ENCODE assay signal across 9 mouse cellular contexts in genomic region chr15:77343527-77344091, GRCm38 (mm10). TPM values are rescaled to one million over a fixed set of nuclear protein-coding genes. Genes with fewer than 3 reads are reported as not detected.
DNase-seq lines count a peak whose midpoint lies in the region; ATAC-seq and TF ChIP-seq lines count a peak whose summit lies in the region.
"Had no signal": no experiment of that assay in that cellular context is flagged by ENCODE, and none has a peak within 500 bp of the region (broad histone marks: within the 10 kb centered on the region; RNA-seq: fewer than 3 reads in every experiment).

No protein-coding gene starts in this region.

- H3K9ac ChIP-seq in forebrain, postnatal 0 days = peak overlapping the region; percentile 52

- DNase-seq in ZHBTc4 (ENCODE audit: low read depth, low spot score) = peak; percentile 87
- peak; percentile 67 to 77 for DNase-seq in cerebellum, adult 2 months
- DNase-seq in forebrain, postnatal 0 days = peak; percentile 76
- peak; percentile 63 to 65 for DNase-seq in layer of hippocampus, postnatal 14 days (ENCODE audit: low spot score in 2 of 2)
- DNase-seq in lung, postnatal 36 days = peak; percentile 88
- peak; percentile 54 to 70 for DNase-seq in right cerebral cortex, adult 2 months (ENCODE audit: low spot score in 2 of 2)

- no peaks in the 10 kb centered on the region for H3K27me3 ChIP-seq in cerebellum, adult 2 months (ENCODE audit: control insufficient read depth, insufficient read depth, low read length)
- H3K27me3 ChIP-seq in forebrain, postnatal 0 days (ENCODE audit: insufficient read depth, low read length) = no peaks in the 10 kb centered on the region

- H3K4me3 ChIP-seq in cerebellum, adult 2 months (replicated peaks; ENCODE audit: insufficient read depth, low read depth, low read length) = peak overlapping the region; percentile 57
- peak overlapping the region; percentile 12; the same call in 1 of the 2 replicates for H3K4me3 ChIP-seq in forebrain, postnatal 0 days (ENCODE audit: low read depth, low read length)

- TF ChIP-seq POLR2A in cerebellum, adult 2 months (IDR thresholded peaks at IDR 0.05; ENCODE audit: borderline replicate concordance, insufficient read depth, low read length) = no peak

- peak; percentile 85 for ATAC-seq in forebrain, postnatal 0 days
- ATAC-seq in hematopoietic stem cell, adult 5-6 weeks (replicated peaks in 1 of 2; ENCODE audit: insufficient read depth in 1 of 2, low FRiP score in 2 of 2, low TSS enrichment in 1 of 2, low read depth in 1 of 2, poor library complexity in 2 of 2, severe bottlenecking in 2 of 2) = peak; percentile 86 to 91
- ATAC-seq in inflammation-experienced regulatory T-cells, adult 6 months = no peak

- no peaks in the 10 kb centered on the region for H3K9me3 ChIP-seq in forebrain, postnatal 0 days (ENCODE audit: low read length)

- peak overlapping the region; percentile 44 for H3K4me2 ChIP-seq in forebrain, postnatal 0 days (ENCODE audit: low read depth)

- 14% methylated on average over 13 of the region's 13 CpGs for WGBS in cerebellum, adult 2 months
- WGBS in forebrain, postnatal 0 days = 15% methylated on average over 13 of the region's 13 CpGs

- H3K27ac ChIP-seq in cerebellum, adult 2 months (ENCODE audit: insufficient read depth, low read length) = no peak overlapping the region
- H3K27ac ChIP-seq in forebrain, postnatal 0 days (ENCODE audit: low read depth, low read length) = peak overlapping the region; percentile 45; the same call in 1 of the 2 replicates
- H3K27ac ChIP-seq: macrophage had no signal

- peaks cover 11% of the 10 kb centered on the region for H3K4me1 ChIP-seq in cerebellum, adult 2 months (ENCODE audit: control insufficient read depth, insufficient read depth, low read length)
- H3K4me1 ChIP-seq in forebrain, postnatal 0 days (ENCODE audit: insufficient read depth) = peaks cover 6% of the 10 kb centered on the region; the same call in 1 of the 2 replicates

- peak; percentile 71 for TF ChIP-seq CTCF in cerebellum, adult 2 months (IDR thresholded peaks at IDR 0.05; ENCODE audit: borderline replicate concordance, insufficient read depth, low read depth, low read length)
- peak; percentile 78 for TF ChIP-seq CTCF in forebrain, postnatal 0 days (IDR thresholded peaks at IDR 0.05; ENCODE audit: low read depth)

- H3K36me3 ChIP-seq in forebrain, postnatal 0 days (ENCODE audit: insufficient read depth) = no peaks in the 10 kb centered on the region

RNA-seq across cellular contexts. Expression of gene Rbfox2, which starts 36.8 kb away (rescaled TPM):
- polyA plus RNA-seq in cerebellum, adult 2 months (2012; rRNA removed) = 177 and 188 TPM in 2 replicates
- 391 and 470 TPM in 2 replicates for total RNA-seq in forebrain, postnatal 0 days (2014; rRNA removed)
- 105 and 135 TPM in 2 replicates for polyA plus RNA-seq in forebrain, postnatal 0 days (2015; fragmentation: Nextera tagmentation; extraction: Ambion mirVana)
- total RNA-seq in hematopoietic stem cell, adult 5-6 weeks (2017) = 8.4 and 11.9 TPM in 2 replicates
- total RNA-seq in layer of hippocampus, postnatal 14 days (2021) = 100 to 1,000 TPM; 228 to 234 TPM
- polyA plus RNA-seq in inflammation-experienced regulatory T-cells, adult 6 months (2017; shearing (Covaris generic)) = not detected

RNA-seq across cellular contexts. Expression of gene Apol7a, which starts 55.3 kb away (rescaled TPM):
- polyA plus RNA-seq in cerebellum, adult 2 months (2012; rRNA removed) = 0.06 and 0.07 TPM in 2 replicates
- not detected in 2 replicates for total RNA-seq in forebrain, postnatal 0 days (2014; rRNA removed)
- polyA plus RNA-seq in forebrain, postnatal 0 days (2015; fragmentation: Nextera tagmentation; extraction: Ambion mirVana) = not detected in 2 replicates
- total RNA-seq in hematopoietic stem cell, adult 5-6 weeks (2017) = not detected in 2 replicates
- not detected for total RNA-seq in layer of hippocampus, postnatal 14 days (2021)
- not detected for polyA plus RNA-seq in inflammation-experienced regulatory T-cells, adult 6 months (2017; shearing (Covaris generic))
- polyA plus RNA-seq: macrophage had no signal

Comparison
In these comparisons a context has a peak if more than half of its experiments do, and no peak if none do; other contexts are left out.
1. RNA of gene Rbfox2, which starts 36.8 kb away (total RNA-seq): 391 to 470 TPM in forebrain, postnatal 0 days and 228 to 234 TPM in layer of hippocampus, postnatal 14 days; 8.4 to 11.9 TPM in hematopoietic stem cell, adult 5-6 weeks; every median in the first group is over 10 times any median in the second.
2. Peak in every context shown above with its lines, with median percentiles within 50 percentile points of each other: DNase-seq.